Mouse (Mus musculus): ENCODE results near the gene Tprn.

DNA sequence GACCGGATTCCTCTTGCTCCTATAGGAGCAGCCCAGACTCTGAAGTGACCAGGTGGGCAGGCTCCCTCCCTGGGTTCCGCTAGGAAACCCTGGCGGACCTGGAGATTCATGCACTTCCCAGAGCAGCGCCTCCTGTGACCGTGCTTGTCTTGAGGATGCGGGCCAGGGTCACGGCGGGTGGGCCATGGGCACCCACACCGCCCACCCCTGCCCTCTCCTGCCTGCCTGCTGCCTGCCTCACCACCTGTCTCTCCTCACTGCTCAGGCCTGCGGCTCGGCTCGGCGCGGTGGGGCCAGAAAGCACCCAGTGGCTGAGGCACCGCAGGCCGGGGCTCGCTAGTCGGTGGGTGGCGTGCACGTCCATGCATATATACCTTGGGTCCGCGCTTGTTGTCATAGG lies 48.6 kb downstream of the Tprn start:
- TF ChIP-seq CTCF (conservative IDR thresholded peaks at IDR 0.05 in 1 of 2, IDR thresholded peaks at IDR 0.05 in 1 of 2; ENCODE audit: low read depth in 2 of 2, low read length in 2 of 2): no peak
- TF ChIP-seq POLR2A (IDR thresholded peaks at IDR 0.05; ENCODE audit: low read depth, low read length): no peak
- TF ChIP-seq MAX (IDR thresholded peaks at IDR 0.05; ENCODE audit: low read length): no peak
